Mouse (Mus musculus) adrenal gland, postnatal 36 days (tissue): ENCODE results near the gene Sh3bgrl2. TPM values are rescaled to one million over a fixed set of nuclear protein-coding genes. Genes with fewer than 3 reads are reported as not detected.

ENCODE experiments used
- DNase-seq, 2 experiments: peaks; one replicate each; pipeline ENCODE4 v3.0.0; 2021; ENCODE audit warnings: mixed read lengths in 1 of 2
- total RNA-seq, 2 experiments: library from RNA; stranded (reverse); gene quantifications; 2 replicates each; pipeline ENCODE4 v1.2.3; 2021

The Sh3bgrl2 gene
- total RNA-seq, 2 experiments from 2014 or later = 19.0 to 23.5 TPM

DNA sequence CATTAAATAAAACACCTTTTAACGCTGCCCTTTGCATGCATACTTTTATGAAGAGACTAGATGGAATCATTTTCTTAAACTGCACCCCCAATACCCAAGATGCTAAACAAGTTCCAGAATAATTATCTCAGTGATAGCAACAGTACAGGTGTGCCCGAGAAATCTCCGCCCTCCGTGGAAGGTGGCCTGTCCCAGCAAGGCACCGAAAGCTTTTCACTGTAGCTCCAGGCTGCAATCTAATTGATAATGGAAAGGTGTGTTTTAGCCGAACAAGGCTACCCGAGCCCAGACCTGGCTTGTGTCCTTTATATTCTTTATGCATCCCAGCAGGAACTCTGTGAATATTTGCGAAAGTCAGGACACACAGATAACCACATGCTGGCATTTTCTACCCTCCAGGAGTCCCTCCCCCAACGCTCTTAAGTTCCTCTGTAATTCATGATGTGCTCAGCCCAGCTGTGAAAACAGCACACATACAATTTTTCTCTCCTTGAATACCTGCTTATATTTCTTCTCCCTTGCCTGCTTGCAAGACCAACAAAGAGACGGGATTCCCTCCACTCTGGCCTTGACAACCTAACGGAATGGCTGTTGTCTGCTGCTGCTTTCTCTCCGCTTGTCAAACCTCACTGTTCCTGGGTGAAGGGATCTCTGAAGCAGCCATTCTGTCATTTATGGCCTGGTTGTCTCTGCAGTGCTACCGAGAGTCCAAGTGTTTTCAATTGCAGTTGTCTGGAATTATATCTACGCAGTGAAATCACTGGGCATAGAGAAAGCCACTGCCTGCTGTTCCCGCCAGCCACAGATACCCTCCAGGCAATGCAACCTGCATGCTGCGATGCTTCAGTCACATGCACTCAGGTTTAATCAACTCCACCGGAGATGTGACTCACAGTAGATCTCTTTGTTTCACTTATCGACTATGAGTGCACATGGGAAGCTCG lies 80.8 kb downstream of the Sh3bgrl2 start:
- no peak for DNase-seq

DNA sequence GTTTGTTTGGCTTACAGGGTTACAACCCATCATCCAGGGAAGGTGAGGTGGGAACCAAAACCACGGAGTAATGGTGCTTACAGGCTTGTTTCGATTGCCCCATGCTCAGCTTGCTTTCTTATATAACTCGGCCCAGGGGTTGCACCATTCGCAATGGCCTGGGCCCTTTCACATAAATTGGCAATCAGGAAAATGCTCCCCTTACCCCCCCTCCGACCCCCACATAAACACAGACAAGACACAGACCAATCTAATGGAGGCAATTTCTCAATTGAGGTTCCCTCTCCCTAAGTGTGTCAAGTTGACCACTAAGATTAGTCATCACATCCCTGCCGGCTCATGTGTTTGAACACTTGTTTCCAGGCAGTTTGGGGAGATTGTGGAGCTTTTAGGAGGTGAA lies 82.2 kb downstream of the Sh3bgrl2 start:
- no peak for DNase-seq

DNA sequence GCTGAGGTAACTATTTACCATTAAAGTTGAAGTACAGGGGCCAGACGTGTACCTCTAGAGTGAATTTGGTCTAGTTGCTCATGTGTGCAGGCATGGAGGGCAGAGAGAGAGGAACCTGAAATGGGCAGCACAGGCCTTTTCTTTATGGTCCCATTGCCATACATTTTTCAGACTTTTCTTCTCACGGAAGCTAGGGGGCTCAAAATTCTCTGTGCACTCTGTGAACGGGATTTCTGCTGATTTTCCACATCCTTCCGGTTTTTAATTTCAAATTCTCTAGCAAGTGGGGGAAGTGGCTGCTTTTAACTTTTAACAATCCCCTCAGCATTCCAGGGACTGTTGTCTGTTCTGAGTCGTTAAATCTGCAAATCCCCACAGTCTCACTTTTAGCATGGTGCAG lies 83.8 kb downstream of the Sh3bgrl2 start:
- DNase-seq = no peak

GRCm38 (mm10) chr9:83634703-83635102 lies 86.6 kb downstream of the Sh3bgrl2 start:
- no peak for DNase-seq

- no peak for DNase-seq
Observed at GRCm38 (mm10) chr9:83635997-83636396, 87.9 kb downstream of the Sh3bgrl2 start.

DNA sequence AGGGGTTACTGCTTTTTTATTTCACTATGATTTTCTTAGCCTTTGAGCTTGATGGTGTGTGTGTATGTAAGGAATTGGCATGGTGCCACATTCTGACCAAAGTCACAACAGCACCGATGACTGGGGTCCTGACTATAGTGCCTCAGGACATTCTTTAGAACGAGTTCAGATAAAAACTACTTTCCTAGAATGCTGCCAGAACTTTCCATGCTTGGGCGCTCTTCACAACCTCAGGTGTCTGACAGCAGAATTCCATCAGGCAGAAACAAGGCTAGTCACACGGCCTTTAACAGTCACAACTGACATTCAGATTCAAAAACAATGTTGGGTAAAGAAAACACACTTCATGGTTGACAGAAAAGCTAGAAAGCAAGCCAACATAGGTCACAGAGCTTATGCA lies 95.0 kb downstream of the Sh3bgrl2 start:
- DNase-seq = no peak

- DNase-seq = no peak
Observed at GRCm38 (mm10) chr9:83643833-83644232, 95.7 kb downstream of the Sh3bgrl2 start.

- DNase-seq = no peak
Observed at GRCm38 (mm10) chr9:83646215-83646614, 98.1 kb downstream of the Sh3bgrl2 start.

- no peak for DNase-seq
Observed at GRCm38 (mm10) chr9:83646691-83647090, 98.6 kb downstream of the Sh3bgrl2 start.

GRCm38 (mm10) chr9:83647919-83648705 lies 100.0 kb downstream of the Sh3bgrl2 start:
- DNase-seq = no peak

DNA sequence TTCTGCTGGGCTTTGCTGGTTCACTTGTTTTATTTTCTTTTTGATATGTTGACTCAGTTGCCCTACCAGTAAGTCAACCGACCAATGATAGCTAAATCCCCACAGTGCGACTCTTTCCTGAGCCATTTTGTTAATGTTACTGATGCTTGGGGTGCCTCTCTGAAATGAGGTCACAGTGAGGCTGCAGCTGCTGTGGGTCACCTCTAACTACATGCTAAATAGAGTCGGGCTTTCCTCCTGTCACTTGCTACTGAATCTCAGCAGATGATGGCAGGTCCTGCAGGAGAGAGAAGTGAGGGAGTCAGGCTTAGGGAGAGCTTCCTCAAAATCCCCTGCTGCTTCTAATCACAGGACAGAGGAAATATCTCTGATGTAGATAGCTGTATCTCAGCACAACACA lies 100.6 kb downstream of the Sh3bgrl2 start:
- no peak for DNase-seq

DNA sequence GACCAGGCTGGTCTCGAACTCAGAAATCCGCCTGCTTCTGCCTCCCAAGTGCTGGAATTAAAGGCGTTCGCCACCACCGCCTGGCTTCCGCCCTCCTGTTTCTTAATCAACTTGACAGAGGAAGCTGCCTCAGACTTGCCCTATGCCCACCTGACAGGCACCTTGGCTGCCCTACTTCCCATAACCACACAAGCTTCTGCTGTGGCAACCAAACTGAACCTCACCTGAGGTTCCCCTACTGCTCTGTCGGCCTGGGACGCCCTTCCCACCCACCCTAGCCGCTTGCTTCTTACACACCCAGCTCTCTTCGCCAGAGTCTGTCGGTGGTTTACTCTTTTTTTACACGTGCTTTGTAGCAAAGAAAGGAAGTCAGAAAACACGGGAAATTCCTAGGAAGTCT lies 103.9 kb downstream of the Sh3bgrl2 start:
- no peak for DNase-seq

- DNase-seq = peak; percentile 9 to 38
Observed at GRCm38 (mm10) chr9:83652590-83653172, 104.6 kb downstream of the Sh3bgrl2 start.

- no peak for DNase-seq
Observed at GRCm38 (mm10) chr9:83654601-83655000, 106.5 kb downstream of the Sh3bgrl2 start.

DNA sequence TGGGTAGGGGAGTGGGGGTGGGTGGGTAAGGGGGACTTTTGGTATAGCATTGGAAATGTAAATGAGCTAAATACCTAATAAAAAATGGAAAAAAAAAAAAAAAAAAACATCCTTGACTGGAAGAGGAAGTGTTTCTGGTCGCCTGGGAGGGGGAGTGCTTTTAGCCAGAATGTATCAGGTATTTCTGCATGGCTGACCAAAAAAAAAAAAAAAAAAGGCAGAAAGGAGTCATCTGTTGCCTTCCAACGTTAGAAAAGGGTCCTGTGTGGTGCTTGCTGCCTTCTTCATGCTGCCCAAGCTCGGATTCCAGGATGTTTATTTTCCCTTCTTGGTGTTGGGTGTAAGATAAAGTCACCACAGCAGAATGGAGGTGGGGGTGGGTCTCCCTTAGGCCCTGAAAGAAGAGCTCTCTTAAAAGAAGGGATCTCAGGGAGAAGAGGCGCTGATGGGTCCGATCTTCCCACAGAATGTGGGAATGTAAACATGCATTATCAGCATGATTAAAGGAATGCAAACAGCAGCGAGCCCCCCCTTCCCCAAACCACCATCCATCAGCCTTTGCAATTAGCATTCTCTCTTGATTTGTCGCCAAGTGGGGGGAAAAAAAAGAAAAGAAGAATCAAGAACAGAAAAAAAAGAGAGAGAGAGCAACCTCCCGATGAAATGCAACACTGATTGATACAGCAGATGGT lies 109.0 kb downstream of the Sh3bgrl2 start:
- no peak for DNase-seq

GRCm38 (mm10) chr9:83657652-83658002 lies 109.5 kb downstream of the Sh3bgrl2 start:
- DNase-seq = no peak

- no peak for DNase-seq
Observed at GRCm38 (mm10) chr9:83659081-83659480, 111.0 kb downstream of the Sh3bgrl2 start.

GRCm38 (mm10) chr9:83661811-83662210 lies 113.7 kb downstream of the Sh3bgrl2 start:
- DNase-seq = no peak

DNA sequence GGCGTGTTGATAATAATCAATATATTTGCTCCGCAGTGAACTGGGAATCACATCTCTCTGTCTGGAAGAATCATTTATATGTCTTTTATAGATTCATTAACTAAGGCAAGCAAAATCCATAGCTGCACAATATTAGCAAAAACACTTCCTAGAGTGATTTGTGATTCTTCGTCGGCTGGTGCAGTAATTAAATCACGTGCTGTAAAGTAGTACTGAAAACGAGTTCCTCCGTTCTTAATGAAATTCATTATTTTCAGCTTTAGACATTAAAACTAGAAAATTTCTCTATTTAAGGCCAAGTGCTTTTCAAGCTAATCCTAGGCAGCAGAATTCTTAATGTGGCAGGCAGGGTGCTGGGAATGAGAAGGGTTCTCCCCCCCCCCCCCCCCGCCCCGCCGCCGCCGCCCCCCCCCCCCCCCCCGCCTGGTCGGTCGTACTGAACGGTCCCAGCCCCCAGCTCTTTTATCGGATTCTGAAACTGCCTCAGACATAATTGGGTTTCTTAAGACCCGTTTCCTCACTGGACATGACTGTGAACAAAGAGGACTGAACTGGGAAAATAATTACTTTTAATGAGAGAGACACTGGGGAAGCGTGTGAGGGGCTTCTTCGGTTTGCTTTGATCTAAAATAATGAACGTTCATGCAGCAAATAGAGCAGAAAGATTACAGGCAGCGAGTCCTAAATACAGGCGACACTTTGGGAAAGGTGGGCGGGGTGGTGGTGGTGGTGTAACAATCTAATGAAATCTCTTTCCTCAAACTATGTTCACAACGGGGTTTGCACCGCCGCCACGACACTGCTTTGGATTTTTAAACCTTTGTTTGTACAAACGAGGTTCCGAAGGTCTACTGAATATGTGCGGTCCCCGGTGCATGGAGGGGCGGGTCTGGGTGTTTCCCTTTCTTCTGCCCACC lies 116.1 kb downstream of the Sh3bgrl2 start:
- DNase-seq = peak in 1 of 2 experiments; percentile 15

DNA sequence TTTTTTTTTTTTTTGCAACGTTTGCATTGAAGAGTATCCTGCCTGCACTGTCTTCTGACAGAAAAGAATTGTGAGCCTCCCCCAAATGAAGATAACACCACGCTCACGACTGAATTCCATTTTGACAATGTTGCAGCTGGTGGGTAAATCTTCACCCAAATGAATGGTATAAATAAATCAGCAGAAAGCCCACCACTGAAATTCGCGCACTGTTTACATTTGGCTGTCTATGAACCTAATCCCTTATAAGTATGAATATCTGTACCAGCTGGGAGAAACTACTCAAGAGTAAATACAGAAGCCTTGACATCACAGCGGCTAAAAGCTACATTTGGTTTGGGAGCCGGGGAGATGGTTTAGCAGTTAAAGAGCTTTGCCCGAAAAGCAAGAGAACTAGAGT lies 116.8 kb downstream of the Sh3bgrl2 start:
- no peak for DNase-seq

DNA sequence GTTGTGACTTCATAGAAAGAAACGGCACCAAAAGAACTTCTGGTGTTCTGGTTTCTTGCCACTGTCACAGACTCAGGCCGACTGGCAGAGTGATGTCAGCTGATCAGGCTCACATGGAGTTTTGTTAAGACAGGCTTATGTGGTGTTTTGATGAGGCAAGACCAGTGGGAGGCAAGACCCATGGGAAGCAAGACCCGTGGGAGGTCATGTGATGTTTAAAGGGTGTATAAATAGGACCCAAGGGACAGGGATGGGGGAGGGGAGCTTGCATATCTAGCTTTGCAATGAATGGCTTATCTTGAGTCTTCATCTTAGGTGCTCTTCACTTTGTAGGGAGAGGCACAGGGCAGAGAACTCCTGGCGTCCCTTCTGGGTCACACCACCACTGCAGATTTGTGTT lies 118.9 kb downstream of the Sh3bgrl2 start:
- no peak for DNase-seq
